In the genomic region with DNA sequence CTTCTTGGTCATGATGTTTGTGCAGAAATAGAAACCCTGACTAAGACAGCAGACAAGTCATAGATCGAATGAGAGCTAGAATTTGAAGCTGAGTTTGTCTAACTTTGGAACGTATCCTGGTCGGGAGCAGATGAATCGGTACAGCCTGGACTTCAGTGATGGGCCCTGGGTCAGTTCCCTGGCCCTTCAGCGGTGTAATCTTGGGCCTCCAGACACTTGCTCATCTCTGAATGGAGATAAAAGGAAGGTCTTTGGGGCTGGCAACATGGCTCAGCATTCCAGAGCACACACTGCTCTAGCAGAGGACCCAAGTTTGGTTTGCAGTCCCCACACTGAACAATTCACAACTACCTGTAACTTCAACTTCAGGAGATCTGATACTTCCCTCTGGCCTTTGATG, we compare ENCODE assay signal across 23 mouse cellular contexts. TPM values are rescaled to one million over a fixed set of nuclear protein-coding genes. Genes with fewer than 3 reads are reported as not detected.
DNase-seq lines count a peak whose midpoint lies in the region; ATAC-seq lines count a peak whose summit lies in the region.
"Had no signal": no experiment of that assay in that cellular context is flagged by ENCODE, and none has a peak within 500 bp of the region (broad histone marks: within the 10 kb centered on the region; RNA-seq: fewer than 3 reads in every experiment).

No protein-coding gene starts in this region.

- DNase-seq in heart, postnatal 4 days, result no peak
- no peak for DNase-seq in lung, postnatal 25 days (ENCODE audit: low spot score)
- no peak for DNase-seq in kidney, postnatal 4 days
- DNase-seq in embryo, embryonic 11 days, result no peak
- DNase-seq: adrenal gland, postnatal 10 days; cerebellum, adult 11-12 months; cerebellum, postnatal 10 days; gastrocnemius, adult 2 months; gastrocnemius, postnatal 25 days; heart, adult 11 months; heart, postnatal 14 days had no signal

- no peaks in the 10 kb centered on the region for H3K4me1 ChIP-seq in heart, embryonic 11.5 days (ENCODE audit: control insufficient read depth, insufficient read depth, low read length)
- peaks cover 60% of the 10 kb centered on the region for H3K4me1 ChIP-seq in erythroblast, embryonic 14.5 days (ENCODE audit: control insufficient read depth)
- peaks cover 55% of the 10 kb centered on the region for H3K4me1 ChIP-seq in liver, embryonic 12.5 days
- peaks cover 27% of the 10 kb centered on the region for H3K4me1 ChIP-seq in liver, embryonic 16.5 days (ENCODE audit: control insufficient read depth, low read depth, low read length)
- H3K4me1 ChIP-seq: embryonic facial prominence, embryonic 12.5 days; forebrain, embryonic 10.5 days had no signal

- ATAC-seq in heart, embryonic 11.5 days (replicated peaks; ENCODE audit: insufficient number of reproducible peaks, low FRiP score, low TSS enrichment), result peak; percentile 76; the same call in 1 of the 2 replicates
- peak; percentile 85 for ATAC-seq in liver, embryonic 12.5 days
- peak; percentile 83 for ATAC-seq in liver, embryonic 16.5 days (ENCODE audit: low read depth)
- ATAC-seq: forebrain, embryonic 14.5 days; intestine, embryonic 16.5 days had no signal

- H3K27me3 ChIP-seq in heart, embryonic 11.5 days (ENCODE audit: control insufficient read depth, insufficient read depth, low read length), result no peaks in the 10 kb centered on the region; the same call in 1 of the 2 replicates
- peaks cover 28% of the 10 kb centered on the region for H3K27me3 ChIP-seq in erythroblast, embryonic 14.5 days (ENCODE audit: control insufficient read depth)
- H3K27me3 ChIP-seq in liver, embryonic 12.5 days (replicated peaks), result peaks cover 33% of the 10 kb centered on the region
- peaks cover 6% of the 10 kb centered on the region; the same call in 1 of the 2 replicates for H3K27me3 ChIP-seq in liver, embryonic 16.5 days (ENCODE audit: control insufficient read depth, insufficient read depth, low read depth, low read length)
- H3K27me3 ChIP-seq: hindbrain, embryonic 15.5 days had no signal

- H3K36me3 ChIP-seq in heart, embryonic 11.5 days (ENCODE audit: control insufficient read depth, insufficient read depth, low read length), result no peaks in the 10 kb centered on the region
- no peaks in the 10 kb centered on the region for H3K36me3 ChIP-seq in erythroblast, embryonic 14.5 days (ENCODE audit: control insufficient read depth)
- H3K36me3 ChIP-seq in liver, embryonic 12.5 days, result no peaks in the 10 kb centered on the region
- H3K36me3 ChIP-seq in liver, embryonic 16.5 days (ENCODE audit: control insufficient read depth, insufficient read depth), result no peaks in the 10 kb centered on the region
- H3K36me3 ChIP-seq: embryonic facial prominence, embryonic 12.5 days; forebrain, embryonic 10.5 days; hindbrain, embryonic 15.5 days had no signal

- no peak overlapping the region for H3K4me3 ChIP-seq in heart, embryonic 11.5 days (ENCODE audit: low read depth, low read length)
- peak overlapping the region; percentile 58 for H3K4me3 ChIP-seq in erythroblast, embryonic 14.5 days (replicated peaks)
- H3K4me3 ChIP-seq in liver, embryonic 12.5 days, result peak overlapping the region; percentile 29
- H3K4me3 ChIP-seq in liver, embryonic 16.5 days (ENCODE audit: low read depth, low read length), result peak overlapping the region; percentile 34
- H3K4me3 ChIP-seq: embryonic facial prominence, embryonic 12.5 days; forebrain, embryonic 10.5 days; gastrocnemius, adult 2 months; hindbrain, embryonic 15.5 days had no signal

- 72% methylated on average over 5 of the region's 5 CpGs for WGBS in heart, embryonic 11.5 days (ENCODE audit: insufficient replicate concordance)
- 57% methylated on average over 5 of the region's 5 CpGs for WGBS in liver, embryonic 12.5 days (ENCODE audit: insufficient replicate concordance)
- WGBS in liver, embryonic 16.5 days (ENCODE audit: insufficient replicate concordance), result 59% methylated on average over 5 of the region's 5 CpGs

- no peaks in the 10 kb centered on the region for H3K9me3 ChIP-seq in heart, embryonic 11.5 days (replicated peaks; ENCODE audit: control insufficient read depth, low read length)
- H3K9me3 ChIP-seq in erythroblast, embryonic 14.5 days (ENCODE audit: control insufficient read depth, low read length), result peaks cover 6% of the 10 kb centered on the region; the same call in 1 of the 2 replicates
- H3K9me3 ChIP-seq in liver, embryonic 12.5 days (replicated peaks), result no peaks in the 10 kb centered on the region
- no peaks in the 10 kb centered on the region for H3K9me3 ChIP-seq in liver, embryonic 16.5 days (replicated peaks; ENCODE audit: control insufficient read depth, low read length)
- H3K9me3 ChIP-seq: embryonic facial prominence, embryonic 12.5 days; forebrain, embryonic 10.5 days; hindbrain, embryonic 15.5 days had no signal

- H3K9ac ChIP-seq in heart, embryonic 11.5 days (ENCODE audit: low read depth, low read length), result no peak overlapping the region
- H3K9ac ChIP-seq in liver, embryonic 12.5 days, result 0 out of 2 replicates have a peak overlapping the region, but pooled peaks have one; percentile 4
- peak overlapping the region; percentile 1; the same call in 1 of the 2 replicates for H3K9ac ChIP-seq in liver, embryonic 16.5 days (ENCODE audit: low read depth, low read length)
- H3K9ac ChIP-seq: embryonic facial prominence, embryonic 12.5 days; hindbrain, embryonic 15.5 days had no signal

- peak overlapping the region; percentile 59 for H3K27ac ChIP-seq in heart, embryonic 11.5 days (ENCODE audit: low read depth, low read length)
- H3K27ac ChIP-seq in liver, embryonic 12.5 days, result peak overlapping the region; percentile 82
- H3K27ac ChIP-seq in liver, embryonic 16.5 days (ENCODE audit: low read length), result peak overlapping the region; percentile 46
- H3K27ac ChIP-seq: embryonic facial prominence, embryonic 12.5 days; forebrain, embryonic 10.5 days; gastrocnemius, adult 2 months; hindbrain, embryonic 15.5 days had no signal

- peak overlapping the region; percentile 6; the same call in 1 of the 2 replicates for H3K4me2 ChIP-seq in heart, embryonic 11.5 days
- H3K4me2 ChIP-seq in liver, embryonic 12.5 days, result peak overlapping the region; percentile 38
- peak overlapping the region; percentile 34 for H3K4me2 ChIP-seq in liver, embryonic 16.5 days (ENCODE audit: low read depth, low read length)
- H3K4me2 ChIP-seq: embryonic facial prominence, embryonic 12.5 days; hindbrain, embryonic 15.5 days had no signal

RNA-seq across cellular contexts. Expression of a gene that starts 20.8 kb away (rescaled TPM):
- not detected in 2 replicates for polyA plus RNA-seq in heart, embryonic 11.5 days (2014; fragmentation: Nextera tagmentation; extraction: Ambion mirVana)
- total RNA-seq in heart, postnatal 4 days (2021), result not detected
- polyA plus RNA-seq in erythroblast, embryonic 14.5 days (2012), result not detected in 2 replicates
- not detected in 2 replicates for polyA plus RNA-seq in liver, embryonic 12.5 days (2016; fragmentation: Nextera tagmentation; extraction: Ambion mirVana)
- not detected in 2 replicates for polyA plus RNA-seq in liver, embryonic 16.5 days (2015; fragmentation: Nextera tagmentation; extraction: Ambion mirVana)
- total RNA-seq: adrenal gland, postnatal 10 days; gastrocnemius, adult 2 months; gastrocnemius, postnatal 25 days; heart, postnatal 14 days; MEL had no signal
- polyA plus RNA-seq: C2C12; embryonic facial prominence, embryonic 12.5 days; forebrain, embryonic 10.5 days; heart, embryonic 14.5 days; intestine, embryonic 16.5 days had no signal

RNA-seq across cellular contexts. Expression of a gene that starts 36.0 kb away (rescaled TPM):
- 10.8 and 11.6 TPM in 2 replicates for polyA plus RNA-seq in heart, embryonic 11.5 days (2014; fragmentation: Nextera tagmentation; extraction: Ambion mirVana)
- 1 to 10 TPM; 2.7 to 3.8 TPM for total RNA-seq in heart, postnatal 4 days (2021)
- not detected in 2 replicates for polyA plus RNA-seq in erythroblast, embryonic 14.5 days (2012)
- polyA plus RNA-seq in liver, embryonic 12.5 days (2016; fragmentation: Nextera tagmentation; extraction: Ambion mirVana), result 1.7 and 3.1 TPM in 2 replicates
- polyA plus RNA-seq in liver, embryonic 16.5 days (2015; fragmentation: Nextera tagmentation; extraction: Ambion mirVana), result 0.76 and 1.3 TPM in 2 replicates
- total RNA-seq: MEL had no signal
